Mouse (Mus musculus) CD4-positive naive resting alpha-beta T cell, adult 57 days (primary cell): Measurements from ENCODE around the gene Olfr944. TPM values are rescaled to one million over a fixed set of nuclear protein-coding genes. Genes with fewer than 3 reads are reported as not detected.

Experiments
- total RNA-seq: library from RNA; stranded (reverse); gene quantifications from one replicate; pipeline ENCODE4 v1.2.4, GENCODE M21; 2023

Gene Olfr944
- total RNA-seq: not detected

DNA sequence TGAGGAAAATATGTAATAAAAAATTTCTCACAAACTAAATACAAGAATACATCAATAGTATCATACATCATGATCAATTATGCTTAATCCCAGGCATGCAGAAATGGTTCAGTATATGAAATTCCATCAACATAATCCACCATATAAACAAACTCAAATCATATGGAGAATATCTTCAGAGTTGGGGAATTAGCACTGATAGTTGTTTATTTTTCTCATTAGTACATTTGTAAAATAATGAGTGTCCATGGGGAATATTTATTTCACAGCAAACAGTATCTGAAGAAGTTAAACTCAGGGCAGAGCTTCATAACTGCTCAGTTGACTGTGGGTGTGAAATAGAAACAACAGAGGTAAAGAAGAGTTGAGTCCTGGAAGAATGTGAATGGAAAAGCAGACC lies at the start of gene Olfr944:
Gene Olfr944 (plus strand): TSS at position 301 of the 400 bp plus-strand sequence.

DNA sequence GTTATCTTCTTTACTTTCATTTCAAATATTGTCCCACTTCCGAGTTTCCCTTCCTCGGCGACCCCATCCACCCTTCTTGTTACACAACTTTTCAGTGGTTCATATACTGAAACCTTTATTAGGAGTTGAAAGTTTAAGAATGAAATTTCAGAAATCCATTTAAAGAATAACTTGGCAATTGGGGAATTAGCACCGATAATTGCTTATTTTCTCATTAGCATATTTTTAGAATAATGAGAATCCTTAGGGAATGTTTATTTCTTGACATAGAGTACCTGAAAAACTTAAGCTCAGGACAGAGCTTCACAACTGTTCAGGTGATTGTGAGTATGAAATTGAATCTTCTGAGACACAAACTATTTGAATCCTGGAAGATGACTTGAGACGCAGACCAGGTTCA lies 35.7 kb upstream of the Olfr944 start, which contains the start of gene Olfr943:
Gene Olfr943 (plus strand): TSS at position 301 of the 400 bp plus-strand sequence.

DNA sequence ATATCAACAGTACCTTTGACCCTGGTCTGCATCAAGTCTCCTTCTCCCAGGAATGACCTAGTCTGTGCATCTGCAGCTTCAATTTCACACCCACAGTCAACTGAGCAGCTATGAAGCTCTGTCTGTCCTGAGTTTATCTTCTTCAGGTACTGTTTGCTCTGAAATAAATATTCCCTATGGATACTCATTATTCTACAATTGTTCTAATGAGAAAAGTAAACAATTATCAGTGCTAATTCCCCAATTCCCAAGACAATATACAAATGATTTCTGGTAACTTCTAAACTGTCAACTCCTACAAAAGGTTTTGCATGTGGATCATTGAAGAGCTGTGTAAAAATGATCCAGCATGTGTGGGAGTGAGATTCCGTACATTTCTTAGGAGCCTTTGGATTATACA lies 48.2 kb downstream of the Olfr944 start, which contains the start of gene Olfr1537:
Gene Olfr1537 (minus strand): TSS at position 101 of the 400 bp plus-strand sequence.

Other genes starting within 250 kb of the Olfr944 start
- not detected for gene Olfr933, start 229.6 kb upstream of the Olfr944 start, total RNA-seq
- not detected for gene Olfr934, start 213.6 kb upstream of the Olfr944 start, total RNA-seq
- gene Olfr935, start 202.2 kb upstream of the Olfr944 start, total RNA-seq: not detected
- gene Olfr146, start 178.5 kb upstream of the Olfr944 start, total RNA-seq: not detected
- gene Olfr937, start 137.0 kb upstream of the Olfr944 start, total RNA-seq: not detected
- not detected for gene Olfr938, start 123.0 kb upstream of the Olfr944 start, total RNA-seq
- not detected for gene Olfr27, start 73.8 kb upstream of the Olfr944 start, total RNA-seq
- gene Olfr943, start 35.6 kb upstream of the Olfr944 start, total RNA-seq: not detected
- gene Olfr1537, start 48.1 kb downstream of the Olfr944 start, total RNA-seq: not detected
- gene Olfr945, start 74.9 kb downstream of the Olfr944 start, total RNA-seq: not detected
- gene Olfr948, start 124.1 kb downstream of the Olfr944 start, total RNA-seq: not detected
- not detected for gene Olfr951, start 185.5 kb downstream of the Olfr944 start, total RNA-seq
- gene Olfr952, start 225.2 kb downstream of the Olfr944 start, total RNA-seq: not detected